Mouse (Mus musculus): ENCODE results near the gene Aarsd1.

GRCm38 (mm10) chr11:101447786-101448185, 30.4 kb upstream of the Aarsd1 start:
- TF ChIP-seq CTCF (IDR thresholded peaks at IDR 0.05; ENCODE audit: control insufficient read depth, insufficient read depth, insufficient read length) (no peak), MYOD1 (IDR thresholded peaks at IDR 0.05; ENCODE audit: control insufficient read depth, insufficient read length, low read depth) (no peak), MAX (IDR thresholded peaks at IDR 0.05) (no peak), USF1 (IDR thresholded peaks at IDR 0.05; ENCODE audit: low read depth) (no peak), FOSL1 (IDR thresholded peaks at IDR 0.05; ENCODE audit: insufficient read depth, low read length, poor library complexity, severe bottlenecking) (no peak)

All from C2C12 (cell line).